Mouse (Mus musculus) small intestine, adult 2 months (tissue): Measurements from ENCODE around the gene Acvr1.

Experiments
- CTCF ChIP-seq: fragments of 200-500 bp; IDR thresholded peaks from 2 replicates; pipeline ENCODE4 v1.5.1; 2012; ENCODE audit warnings: low read depth, mild to moderate bottlenecking, control low read depth, inconsistent platforms, low read length, moderate library complexity, mixed read lengths; ENCODE audit not compliant: insufficient replicate concordance, insufficient read length; ENCODE audit errors: extremely low read depth
- POLR2A ChIP-seq: fragments of 200-500 bp; IDR thresholded peaks from 2 replicates; pipeline ENCODE4 v1.6.1; 2012; ENCODE audit warnings: low read depth, mild to moderate bottlenecking, control low read depth, inconsistent platforms, low read length, moderate library complexity

DNA sequence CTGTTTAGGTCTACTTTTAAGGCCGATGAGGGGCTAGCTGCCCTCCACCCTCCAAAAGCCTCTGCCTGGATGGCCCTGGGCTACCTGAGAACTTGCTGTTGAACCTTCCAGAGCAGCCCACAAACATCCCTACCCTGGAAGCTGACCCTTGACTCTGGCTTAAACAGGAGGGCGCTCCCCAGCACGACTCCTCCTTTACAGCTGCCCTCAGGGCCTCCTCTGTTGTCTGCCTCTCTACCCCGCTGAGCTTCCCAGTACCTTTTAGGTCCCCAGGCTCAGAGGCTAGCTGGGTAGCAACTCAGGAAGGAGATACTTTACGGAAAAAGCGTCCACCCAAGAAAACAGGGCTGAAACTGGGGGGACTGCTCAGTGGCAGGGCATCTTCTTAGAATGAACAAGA lies 15.1 kb downstream of the Acvr1 start:
- no peak for TF ChIP-seq CTCF
- no peak for TF ChIP-seq POLR2A
